Mouse (Mus musculus): Measurements from ENCODE around the gene Cic.
"Not testable (repeated sequence)": the region's sequence is repeated elsewhere in the genome, so short reads cannot be mapped to it uniquely, and the experiment has no call there.

Cic gene

GRCm38 (mm10) chr7:25305956-25306613 lies 38.6 kb downstream of the Cic start, which contains the start of gene Tmem145:
Gene Tmem145 (plus strand): TSS chr7:25306106.
- no peak for DNase-seq (ENCODE audit: low spot score)

- no peak for DNase-seq (ENCODE audit: low spot score)
These were observed 39.1 kb downstream of the Cic start for GRCm38 (mm10) chr7:25306614-25306996.

GRCm38 (mm10) chr7:25308702-25309318 lies 41.3 kb downstream of the Cic start:
- DNase-seq (ENCODE audit: low spot score), result no peak

GRCm38 (mm10) chr7:25309425-25309824 lies 41.9 kb downstream of the Cic start:
- no peak for DNase-seq (ENCODE audit: low spot score)

GRCm38 (mm10) chr7:25311193-25311592 lies 43.7 kb downstream of the Cic start:
- DNase-seq (ENCODE audit: low spot score), result no peak

- no peak for DNase-seq (ENCODE audit: low spot score)
These were observed 45.8 kb downstream of the Cic start for GRCm38 (mm10) chr7:25313325-25313724.

- DNase-seq (ENCODE audit: low spot score), result no peak
These were observed 47.3 kb downstream of the Cic start for GRCm38 (mm10) chr7:25314606-25315305.

- DNase-seq (ENCODE audit: low spot score), result no peak
These were observed 48.0 kb downstream of the Cic start for GRCm38 (mm10) chr7:25315306-25316041.

- DNase-seq (ENCODE audit: low spot score), result peak; percentile 98
These were observed 49.3 kb downstream of the Cic start, which contains the start of gene Megf8 for GRCm38 (mm10) chr7:25316532-25317445. Gene Megf8 (plus strand): TSS chr7:25317164.

GRCm38 (mm10) chr7:25317446-25317999 lies 50.0 kb downstream of the Cic start:
- no peak for DNase-seq (ENCODE audit: low spot score)

- DNase-seq (ENCODE audit: low spot score), result peak; percentile 53
These were observed 54.6 kb downstream of the Cic start for GRCm38 (mm10) chr7:25322058-25322484.

- DNase-seq (ENCODE audit: low spot score), result no peak
These were observed 55.7 kb downstream of the Cic start for GRCm38 (mm10) chr7:25323219-25323618.

GRCm38 (mm10) chr7:25325431-25325830 lies 57.9 kb downstream of the Cic start:
- DNase-seq (ENCODE audit: low spot score), result not testable (repeated sequence)

- DNase-seq (ENCODE audit: low spot score), result no peak
These were observed 58.7 kb downstream of the Cic start for GRCm38 (mm10) chr7:25326233-25326632.

- DNase-seq (ENCODE audit: low spot score), result peak; percentile 72
These were observed 66.2 kb downstream of the Cic start for GRCm38 (mm10) chr7:25333596-25334307.

- DNase-seq (ENCODE audit: low spot score), result no peak
These were observed 67.0 kb downstream of the Cic start for GRCm38 (mm10) chr7:25334472-25334871.

GRCm38 (mm10) chr7:25339329-25339728 lies 71.8 kb downstream of the Cic start:
- DNase-seq (ENCODE audit: low spot score), result no peak

- DNase-seq (ENCODE audit: low spot score), result no peak
These were observed 73.7 kb downstream of the Cic start for GRCm38 (mm10) chr7:25341000-25341784.
